Mouse (Mus musculus) limb, embryonic 10.5 days (tissue): Measurements from ENCODE around the gene Ucn. TPM values are rescaled to one million over a fixed set of nuclear protein-coding genes. Genes with fewer than 3 reads are reported as not detected.

Experiments used
- DNase-seq: peaks from one replicate; pipeline ENCODE4 v3.0.0-alpha.2; 2017; ENCODE audit warnings: low spot score
- H3K27ac ChIP-seq: fragments of 300-500 bp; sonication (generic); 2 replicates; pipeline ENCODE4 v1.5.1; 2016; ENCODE audit warnings: mild to moderate bottlenecking
- H3K27me3 ChIP-seq: fragments of 300-500 bp; sonication (generic); 2 replicates; pipeline ENCODE4 v1.6.1; 2016; ENCODE audit warnings: low read depth, mild to moderate bottlenecking; ENCODE audit not compliant: poor library complexity, severe bottlenecking
- H3K36me3 ChIP-seq: fragments of 300-500 bp; sonication (generic); 2 replicates; pipeline ENCODE4 v1.6.1; 2016; ENCODE audit warnings: mild to moderate bottlenecking, moderate library complexity
- H3K4me1 ChIP-seq: fragments of 300-500 bp; sonication (generic); 2 replicates; pipeline ENCODE4 v1.6.1; 2016
- H3K4me3 ChIP-seq: fragments of 300-500 bp; sonication (generic); 2 replicates; pipeline ENCODE4 v1.5.1; 2016; ENCODE audit warnings: mild to moderate bottlenecking, moderate library complexity
- H3K9me3 ChIP-seq: fragments of 300-500 bp; sonication (generic); replicated peaks from 2 replicates; pipeline ENCODE4 v1.6.1; 2016; ENCODE audit warnings: mild to moderate bottlenecking
- WGBS: fragments of 180-500 bp; shearing (Covaris S2); methylation state at CpG from one replicate; pipeline ENCODE4 v1.1.7; 2016; 5-methylcytosine and 5-hydroxymethylcytosine counted together
- polyA plus RNA-seq: library from polyadenylated mRNA; unstranded; fragments of >200 nt; fragmentation: Nextera tagmentation; extraction: Ambion mirVana; gene quantifications from 2 replicates; pipeline ENCODE4 v1.2.1, GENCODE M21; 2016

Ucn gene
- polyA plus RNA-seq, 1 experiment from 2014 or later: not detected

GRCm38 (mm10) chr5:31138968-31139425, 368 bp upstream of the Ucn start:
- 18% methylated on average over 9 of the region's 9 CpGs for WGBS
- Histone ChIP-seq H3K27ac (no peak overlapping the region), H3K27me3 (peaks cover 65% of the 10 kb centered on the region), H3K36me3 (peaks cover 15% of the 10 kb centered on the region), H3K9me3 (no peaks in the 10 kb centered on the region), H3K4me1 (peaks cover 25% of the 10 kb centered on the region), H3K4me3 (no peak overlapping the region)
- DNase-seq: peak; percentile 58

- Histone ChIP-seq H3K36me3 (peaks cover 9% of the 10 kb centered on the region), H3K9me3 (no peaks in the 10 kb centered on the region), H3K27ac (no peak overlapping the region), H3K4me3 (peak overlapping the region; percentile 34), H3K27me3 (peaks cover 74% of the 10 kb centered on the region), H3K4me1 (peaks cover 25% of the 10 kb centered on the region)
- peak; percentile 39 for DNase-seq
- WGBS: 2% methylated on average over 13 of the region's 13 CpGs
Measured at GRCm38 (mm10) chr5:31137658-31138057, 971 bp downstream of the Ucn start.

DNA sequence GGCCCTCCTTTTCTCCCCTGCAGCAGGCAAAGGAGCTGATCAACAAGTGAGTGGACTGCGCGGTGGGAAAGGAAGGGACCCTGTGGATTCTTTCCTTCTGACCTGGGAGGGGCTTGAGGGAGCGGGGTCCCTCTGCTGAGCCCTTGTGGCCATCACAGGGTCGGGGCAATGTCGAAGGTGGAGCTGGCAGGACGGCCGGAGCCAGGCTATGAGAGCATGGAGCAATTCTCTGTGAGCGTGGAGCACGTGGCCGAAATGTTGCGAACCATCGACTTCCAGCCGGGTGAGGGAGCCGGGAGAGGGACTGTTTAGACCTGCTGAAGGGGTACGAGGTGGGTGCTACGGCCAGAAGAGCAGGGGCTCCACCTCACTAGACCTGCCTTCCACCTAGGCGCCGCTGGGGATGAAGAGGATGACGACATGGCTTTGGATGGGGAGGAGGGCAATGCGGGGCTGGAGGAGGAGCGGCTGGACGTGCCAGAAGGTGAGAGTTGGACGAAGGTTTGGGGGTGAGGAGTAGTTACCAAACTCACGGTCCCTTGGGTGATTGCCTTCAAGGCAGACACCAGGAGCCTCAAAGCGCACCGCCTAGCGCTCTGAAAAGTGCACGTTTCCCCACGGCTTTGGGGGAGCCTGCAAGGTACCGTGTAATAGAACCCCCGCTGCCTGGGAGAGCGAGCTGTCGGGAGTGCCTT, 1.8 kb downstream of the Ucn start:
- Histone ChIP-seq H3K9me3 (no peaks in the 10 kb centered on the region), H3K27me3 (peaks cover 77% of the 10 kb centered on the region), H3K27ac (no peak overlapping the region), H3K4me1 (peaks cover 25% of the 10 kb centered on the region), H3K4me3 (peak overlapping the region; percentile 34), H3K36me3 (peaks cover 7% of the 10 kb centered on the region)
- WGBS: under 1% methylated on average over 33 of the region's 33 CpGs
- DNase-seq: peak; percentile 51

DNA sequence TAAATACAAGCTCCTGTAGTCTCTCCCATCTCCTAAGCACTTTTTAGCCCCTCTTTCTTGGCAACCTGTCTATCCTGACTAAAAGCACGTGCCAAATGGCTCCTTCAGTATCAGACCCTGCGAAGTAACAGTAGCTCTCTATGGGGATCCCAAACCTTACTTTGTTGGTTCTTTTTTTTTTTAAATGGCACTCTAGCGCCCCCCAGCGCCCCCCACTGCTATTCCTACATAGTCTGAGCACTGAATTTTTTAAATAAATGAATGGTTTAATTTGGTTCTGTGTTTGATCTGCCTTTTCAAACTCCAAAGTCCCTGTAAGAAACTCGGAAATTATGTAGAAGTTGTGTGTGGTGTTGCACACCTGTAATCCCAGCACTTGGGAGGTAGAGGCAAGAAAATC, 12.6 kb downstream of the Ucn start:
- WGBS: 34% methylated on average over 5 of the region's 5 CpGs
- no peak overlapping the region for H3K4me3 ChIP-seq
- H3K36me3 ChIP-seq: no peaks in the 10 kb centered on the region
- no peak overlapping the region for H3K27ac ChIP-seq
- DNase-seq: no peak
- H3K9me3 ChIP-seq: no peaks in the 10 kb centered on the region
- 0 out of 2 replicates have a peak, but pooled peaks cover 5% of the 10 kb centered on the region for H3K27me3 ChIP-seq
- H3K4me1 ChIP-seq: 0 out of 2 replicates have a peak, but pooled peaks cover 4% of the 10 kb centered on the region

DNA sequence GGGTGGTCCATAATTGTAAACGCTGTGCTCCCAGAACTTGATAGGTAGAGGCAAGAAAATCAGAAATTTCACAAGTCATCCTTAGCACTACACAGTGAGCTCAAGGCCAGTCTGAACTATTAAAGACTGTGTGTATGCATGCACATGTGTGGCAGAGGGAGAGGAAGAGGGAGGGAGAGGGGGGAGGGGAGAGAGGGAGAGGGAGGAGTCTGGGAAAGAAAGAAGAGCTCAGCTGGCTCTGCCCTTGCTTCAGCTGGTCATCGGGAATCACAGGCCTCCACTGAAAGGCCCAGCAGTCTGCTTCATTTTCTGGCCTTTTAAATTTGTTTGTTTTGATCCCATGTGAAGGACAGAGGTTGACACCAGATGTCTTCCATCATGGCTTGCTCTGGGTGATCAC, 15.1 kb downstream of the Ucn start:
- H3K4me1 ChIP-seq: 0 out of 2 replicates have a peak, but pooled peaks cover 4% of the 10 kb centered on the region
- no peaks in the 10 kb centered on the region for H3K9me3 ChIP-seq
- 58% methylated on average over 2 of the region's 2 CpGs for WGBS
- H3K27ac ChIP-seq: no peak overlapping the region
- no peaks in the 10 kb centered on the region for H3K36me3 ChIP-seq
- H3K27me3 ChIP-seq: no peaks in the 10 kb centered on the region
- DNase-seq: no peak
- no peak overlapping the region for H3K4me3 ChIP-seq

DNA sequence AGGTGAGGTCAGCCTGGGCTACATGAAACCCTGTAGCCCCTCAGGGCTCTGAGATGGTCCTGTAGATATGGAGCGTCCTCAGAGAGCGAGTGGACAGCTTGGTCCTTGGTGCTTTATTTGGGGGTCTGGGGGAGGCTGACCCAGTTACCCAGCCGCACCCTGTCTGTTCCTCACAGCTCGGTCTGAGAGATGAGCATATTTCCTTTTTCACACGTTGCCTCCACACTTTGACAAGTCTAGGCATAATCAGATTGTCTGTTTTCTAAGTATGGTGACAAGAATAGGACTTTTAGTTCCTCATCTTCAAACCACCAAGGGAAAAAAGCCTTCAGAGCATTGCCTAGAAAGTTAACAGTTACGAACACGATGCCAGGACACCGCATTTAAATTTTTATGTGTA, 17.5 kb downstream of the Ucn start:
- no peaks in the 10 kb centered on the region for H3K36me3 ChIP-seq
- H3K4me3 ChIP-seq: no peak overlapping the region
- 89% methylated on average over 8 of the region's 8 CpGs for WGBS
- no peak for DNase-seq
- no peaks in the 10 kb centered on the region for H3K9me3 ChIP-seq
- no peak overlapping the region for H3K27ac ChIP-seq
- H3K4me1 ChIP-seq: 0 out of 2 replicates have a peak, but pooled peaks cover 4% of the 10 kb centered on the region
- H3K27me3 ChIP-seq: peaks cover 10% of the 10 kb centered on the region

DNA sequence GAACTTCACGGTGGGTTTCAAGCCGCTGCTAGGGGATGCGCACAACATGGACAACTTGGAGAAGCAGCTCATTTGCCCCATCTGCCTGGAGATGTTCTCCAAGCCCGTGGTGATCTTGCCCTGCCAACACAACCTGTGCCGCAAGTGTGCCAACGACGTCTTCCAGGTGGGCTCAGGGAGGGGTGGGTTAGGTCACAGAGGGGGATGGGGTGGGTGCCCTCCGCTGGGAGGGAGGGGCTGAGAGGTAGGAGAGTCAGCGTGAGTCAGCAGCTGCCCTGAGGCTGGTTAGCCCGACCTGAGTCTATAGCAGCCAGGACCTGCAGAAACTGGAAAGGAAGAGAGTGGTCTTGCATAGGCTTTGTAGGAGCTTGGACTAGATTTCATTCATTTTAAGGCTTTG, 21.7 kb downstream of the Ucn start:
- Histone ChIP-seq H3K9me3 (no peaks in the 10 kb centered on the region), H3K4me1 (no peaks in the 10 kb centered on the region), H3K27me3 (peaks cover 17% of the 10 kb centered on the region), H3K36me3 (no peaks in the 10 kb centered on the region), H3K27ac (no peak overlapping the region), H3K4me3 (no peak overlapping the region)
- no peak for DNase-seq
- 19% methylated on average over 10 of the region's 10 CpGs for WGBS

DNA sequence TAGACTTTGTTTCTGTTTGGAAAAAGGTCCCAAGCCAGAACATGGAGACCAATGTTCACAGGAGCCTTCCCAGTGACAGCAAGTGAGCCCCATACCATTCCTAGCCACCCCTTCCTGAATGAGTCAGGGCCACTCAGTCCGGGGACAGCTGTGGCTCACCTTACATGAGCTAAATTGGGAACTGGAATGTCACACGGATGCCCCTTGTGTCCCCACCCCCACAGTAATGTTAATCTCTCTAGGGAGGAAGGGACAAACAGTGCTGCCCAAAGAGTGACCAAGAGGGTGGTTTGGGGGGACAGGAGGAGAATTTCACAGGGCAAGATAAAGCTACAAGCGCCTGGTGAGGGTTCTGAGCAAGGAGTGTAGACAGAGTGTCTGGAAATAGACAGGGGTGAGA, 22.3 kb downstream of the Ucn start, which contains the start of gene Trim54:
Gene Trim54, plus strand, starts transcription at position 359 of the 400 bp plus-strand sequence.
- H3K4me3 ChIP-seq: no peak within 1 kb of the TSS
- H3K36me3 ChIP-seq: no peaks in the 10 kb centered on the region
- DNase-seq: no peak
- H3K27me3 ChIP-seq: peaks cover 17% of the 10 kb centered on the region
- 31% methylated on average over 3 of the region's 3 CpGs for WGBS
- H3K4me1 ChIP-seq: no peaks in the 10 kb centered on the region
- no peak within 1 kb of the TSS for H3K27ac ChIP-seq
- no peaks in the 10 kb centered on the region for H3K9me3 ChIP-seq

DNA sequence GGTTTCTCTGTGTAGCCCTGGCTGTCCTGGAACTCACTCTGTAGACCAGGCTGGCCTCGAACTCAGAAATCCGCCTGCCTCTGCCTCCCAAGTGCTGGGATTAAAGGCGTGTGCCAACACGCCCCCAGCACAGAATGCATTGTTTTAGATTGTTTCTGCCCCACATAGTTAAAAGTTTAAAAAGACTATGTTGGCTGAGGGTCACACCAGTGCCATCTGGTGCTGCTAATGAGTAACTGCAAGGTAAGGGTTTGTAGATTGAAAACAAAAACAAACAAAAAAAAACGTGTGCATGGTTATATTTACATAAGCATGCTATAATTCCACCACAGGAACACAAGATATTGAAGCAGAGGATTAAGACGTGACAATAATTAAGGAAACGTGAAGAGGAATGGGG, 27.8 kb downstream of the Ucn start:
- Histone ChIP-seq H3K36me3 (no peaks in the 10 kb centered on the region), H3K9me3 (no peaks in the 10 kb centered on the region), H3K4me3 (no peak overlapping the region), H3K27ac (no peak overlapping the region), H3K27me3 (peaks cover 6% of the 10 kb centered on the region; the same call in 1 of the 2 replicates), H3K4me1 (no peaks in the 10 kb centered on the region)
- 31% methylated on average over 7 of the region's 7 CpGs for WGBS
- no peak for DNase-seq

DNA sequence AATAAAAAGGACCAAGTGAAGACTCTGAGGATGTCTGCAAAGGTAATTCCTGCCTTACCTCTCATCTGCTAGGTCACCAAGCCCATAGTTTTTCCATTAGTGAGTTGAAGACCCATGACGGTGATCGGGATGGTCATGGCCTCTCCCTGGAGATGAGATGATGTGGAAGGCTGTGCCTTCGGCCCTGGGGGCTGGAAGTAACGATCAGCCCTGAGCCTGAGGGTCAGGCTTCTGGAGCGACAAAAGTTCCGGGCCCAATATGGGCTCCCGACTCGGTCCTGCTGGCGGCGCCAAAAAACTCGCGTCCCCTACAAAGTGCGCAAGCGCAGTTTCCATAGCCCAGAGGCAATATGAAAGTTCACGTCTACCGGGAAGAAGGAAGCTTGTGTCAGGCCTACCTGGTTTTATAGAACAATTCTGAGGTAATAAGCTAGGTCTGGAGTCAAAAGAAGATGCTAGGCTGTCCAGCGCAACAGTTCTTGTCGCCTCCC, 30.6 kb downstream of the Ucn start, which contains the start of gene Slc30a3:
Gene Slc30a3, minus strand, starts transcription at position 238 of the 491 bp plus-strand sequence.
- H3K4me1 ChIP-seq: no peaks in the 10 kb centered on the region
- H3K36me3 ChIP-seq: no peaks in the 10 kb centered on the region
- WGBS: 90% methylated on average over 18 of the region's 18 CpGs
- no peak within 1 kb of the TSS for H3K4me3 ChIP-seq
- no peak for DNase-seq
- H3K27ac ChIP-seq: no peak within 1 kb of the TSS
- no peaks in the 10 kb centered on the region for H3K9me3 ChIP-seq
- H3K27me3 ChIP-seq: no peaks in the 10 kb centered on the region

- WGBS: 81% methylated on average over 9 of the region's 9 CpGs
- Histone ChIP-seq H3K9me3 (no peaks in the 10 kb centered on the region), H3K27me3 (no peaks in the 10 kb centered on the region), H3K4me3 (no peak within 1 kb of the TSS), H3K27ac (no peak within 1 kb of the TSS), H3K4me1 (no peaks in the 10 kb centered on the region), H3K36me3 (no peaks in the 10 kb centered on the region)
- DNase-seq: no peak
Measured at GRCm38 (mm10) chr5:31105814-31106335, 32.8 kb downstream of the Ucn start, which contains the start of gene Dnajc5g. Dnajc5g (plus strand) TSS chr5:31106285.

- Histone ChIP-seq H3K4me3 (peak overlapping the region; percentile 47), H3K27ac (no peak overlapping the region), H3K4me1 (peaks cover 36% of the 10 kb centered on the region), H3K9me3 (no peaks in the 10 kb centered on the region), H3K27me3 (peaks cover 86% of the 10 kb centered on the region), H3K36me3 (no peaks in the 10 kb centered on the region)
- no peak for DNase-seq
- 26% methylated on average over 11 of the region's 11 CpGs for WGBS
Measured at GRCm38 (mm10) chr5:31095711-31096480, 42.7 kb downstream of the Ucn start.
